Mouse (Mus musculus) lung, embryonic 14.5 days (tissue): ENCODE results near the gene Msi2. TPM values are rescaled to one million over a fixed set of nuclear protein-coding genes. Genes with fewer than 3 reads are reported as not detected.

Source experiments
- ATAC-seq: fragments of 200-750 bp; cut with Nextera tagmentation; 2 replicates; pipeline ENCODE4 v1.8.0; 2017; ENCODE audit warnings: mild to moderate bottlenecking, moderate TSS enrichment, moderate library complexity; ENCODE audit not compliant: insufficient read depth
- DNase-seq: peaks from one replicate; pipeline ENCODE4 v3.0.0-alpha.2; 2015
- H3K27ac ChIP-seq: fragments of 300-500 bp; sonication (generic); 2 replicates; pipeline ENCODE4 v1.5.1; 2014; ENCODE audit warnings: low read depth, mild to moderate bottlenecking, moderate library complexity
- H3K27me3 ChIP-seq: fragments of 300-500 bp; sonication (generic); 2 replicates; pipeline ENCODE4 v1.6.1; 2014; ENCODE audit warnings: low read length, control low read depth; ENCODE audit not compliant: insufficient read depth
- H3K36me3 ChIP-seq: fragments of 300-500 bp; sonication (generic); 2 replicates; pipeline ENCODE4 v1.6.1; 2014; ENCODE audit warnings: control low read depth; ENCODE audit not compliant: insufficient read depth
- H3K4me1 ChIP-seq: fragments of 300-500 bp; sonication (generic); 2 replicates; pipeline ENCODE4 v1.6.1; 2014; ENCODE audit warnings: antibody characterized with exemption, control low read depth; ENCODE audit not compliant: insufficient read depth
- H3K4me2 ChIP-seq: fragments of 300-500 bp; sonication (generic); 2 replicates; pipeline ENCODE4 v1.6.1; 2014; ENCODE audit warnings: mild to moderate bottlenecking
- H3K4me3 ChIP-seq: fragments of 300-500 bp; sonication (generic); 2 replicates; pipeline ENCODE4 v1.5.1; 2014; ENCODE audit warnings: low read depth, low read length
- H3K9ac ChIP-seq: fragments of 300-500 bp; sonication (generic); 2 replicates; pipeline ENCODE4 v1.6.1; 2014
- H3K9me3 ChIP-seq: fragments of 300-500 bp; sonication (generic); 2 replicates; pipeline ENCODE4 v1.6.1; 2016; ENCODE audit warnings: low read depth, low read length, control low read depth
- CTCF ChIP-seq: IDR thresholded peaks from 2 replicates; pipeline ENCODE4 v1.5.1; 2016; ENCODE audit warnings: antibody characterized with exemption, low read depth
- WGBS: fragments of 180-500 bp; shearing (Covaris S2); extraction: QIAGEN DNeasy Blood & Tissue Kit; methylation state at CpG from one replicate; pipeline ENCODE4 v1.1.7; 2014; 5-methylcytosine and 5-hydroxymethylcytosine counted together
- polyA plus RNA-seq: library from polyadenylated mRNA; unstranded; fragments of >200 nt; fragmentation: Nextera tagmentation; extraction: Ambion mirVana; gene quantifications from 2 replicates; pipeline ENCODE4 v1.2.1, GENCODE M21; 2014

The Msi2 gene
- polyA plus RNA-seq, 1 experiment from 2014 or later, result 12.7 TPM

DNA sequence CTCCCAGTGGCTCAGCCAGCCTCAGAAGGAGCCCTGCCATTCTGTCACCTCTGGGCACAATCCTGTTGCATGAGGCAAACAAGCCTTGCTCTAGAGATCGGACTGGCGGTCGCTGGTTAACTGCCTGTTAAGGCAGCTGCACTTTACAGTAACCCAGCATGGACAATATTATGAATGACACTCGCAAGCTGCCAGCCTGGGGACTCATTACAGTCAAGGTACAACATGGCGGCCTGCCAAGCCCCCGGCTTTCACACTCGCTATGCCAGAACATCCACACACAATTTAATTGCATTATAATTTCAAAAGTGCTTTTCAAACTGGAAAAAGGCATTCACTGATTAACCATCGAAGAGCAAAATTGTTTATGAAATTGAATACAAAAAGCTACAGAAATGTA, 275.0 kb downstream of the Msi2 start:
- Histone ChIP-seq H3K9me3 (no peaks in the 10 kb centered on the region), H3K4me1 (no peaks in the 10 kb centered on the region)
- ATAC-seq, result no peak

GRCm38 (mm10) chr11:88441871-88442740, 276.2 kb downstream of the Msi2 start:
- no peak overlapping the region for H3K27ac ChIP-seq
- H3K4me2 ChIP-seq, result no peak overlapping the region
- H3K9ac ChIP-seq, result no peak overlapping the region
- DNase-seq (no peak), ATAC-seq (no peak)
- no peaks in the 10 kb centered on the region for H3K4me1 ChIP-seq
- H3K4me3 ChIP-seq, result no peak overlapping the region
- no peaks in the 10 kb centered on the region for H3K9me3 ChIP-seq
- H3K36me3 ChIP-seq, result no peaks in the 10 kb centered on the region
- no peak for TF ChIP-seq CTCF
- H3K27me3 ChIP-seq, result no peaks in the 10 kb centered on the region
- 67% methylated on average over 12 of the region's 12 CpGs for WGBS

More for the DNA sequence above, 275.0 kb downstream of the Msi2 start:
- no peak overlapping the region for H3K9ac ChIP-seq
- H3K4me2 ChIP-seq, result no peak overlapping the region
- H3K4me3 ChIP-seq, result no peak overlapping the region
- TF ChIP-seq CTCF, result no peak
- no peaks in the 10 kb centered on the region for H3K27me3 ChIP-seq
- no peak overlapping the region for H3K27ac ChIP-seq
- no peak for DNase-seq
- no peaks in the 10 kb centered on the region for H3K36me3 ChIP-seq
- 71% methylated on average over 8 of the region's 8 CpGs for WGBS

DNA sequence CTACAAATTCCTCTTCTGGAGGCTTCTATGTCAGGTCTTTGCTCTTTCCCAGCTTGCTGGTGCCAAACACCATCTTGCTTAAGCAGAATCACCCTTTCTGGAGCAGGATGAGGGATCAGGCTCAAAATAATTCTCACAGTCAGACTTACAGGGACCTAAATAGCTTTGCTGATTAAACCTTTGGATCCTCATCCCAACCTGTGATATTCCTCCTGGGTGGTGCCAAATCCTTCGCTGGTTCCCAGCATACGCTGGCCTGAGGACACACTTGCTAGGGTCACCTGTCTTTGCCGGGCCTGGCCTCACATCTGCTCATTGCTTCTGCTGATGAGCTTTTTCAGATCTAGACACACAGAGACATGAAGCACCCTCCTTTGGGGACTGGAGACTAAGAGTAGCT, 279.7 kb downstream of the Msi2 start:
- no peak overlapping the region for H3K4me3 ChIP-seq
- ATAC-seq, result no peak
- H3K36me3 ChIP-seq, result no peaks in the 10 kb centered on the region
- no peaks in the 10 kb centered on the region for H3K27me3 ChIP-seq
- no peak overlapping the region for H3K9ac ChIP-seq
- H3K4me1 ChIP-seq, result no peaks in the 10 kb centered on the region
- no peak overlapping the region for H3K27ac ChIP-seq
- H3K9me3 ChIP-seq, result no peaks in the 10 kb centered on the region
- no peak overlapping the region for H3K4me2 ChIP-seq
- DNase-seq, result no peak
- 80% methylated on average over 3 of the region's 3 CpGs for WGBS
- TF ChIP-seq CTCF, result no peak

GRCm38 (mm10) chr11:88436596-88436995, 281.7 kb downstream of the Msi2 start:
- no peak overlapping the region for H3K27ac ChIP-seq
- H3K9ac ChIP-seq, result no peak overlapping the region
- WGBS, result 80% methylated on average over 2 of the region's 2 CpGs
- H3K4me2 ChIP-seq, result no peak overlapping the region
- no peaks in the 10 kb centered on the region for H3K9me3 ChIP-seq
- no peak overlapping the region for H3K4me3 ChIP-seq
- ATAC-seq (no peak), DNase-seq (no peak)
- H3K4me1 ChIP-seq, result peaks cover 4% of the 10 kb centered on the region
- no peaks in the 10 kb centered on the region for H3K27me3 ChIP-seq
- H3K36me3 ChIP-seq, result no peaks in the 10 kb centered on the region
- TF ChIP-seq CTCF, result no peak

DNA sequence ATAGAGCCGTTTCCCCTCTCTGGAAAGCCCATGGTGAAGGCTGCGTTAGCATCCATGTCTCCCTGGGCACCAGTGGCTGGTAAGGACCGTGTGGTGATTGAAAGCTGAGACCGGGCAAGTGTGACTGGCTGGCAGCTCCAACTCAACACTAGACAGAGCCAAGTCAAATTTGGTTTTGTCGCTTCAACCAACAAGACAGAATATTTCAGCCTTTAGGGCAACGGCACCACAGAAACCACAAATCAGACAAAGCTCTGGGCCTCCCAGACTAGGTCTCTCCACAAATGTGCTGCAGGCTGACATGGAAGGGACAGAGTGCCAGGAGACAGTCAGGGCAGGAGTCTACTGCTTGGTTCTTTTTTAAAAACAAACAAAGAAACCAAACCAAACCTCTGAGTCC, 282.8 kb downstream of the Msi2 start:
- Histone ChIP-seq H3K4me2 (no peak overlapping the region), H3K27ac (no peak overlapping the region), H3K4me1 (peaks cover 7% of the 10 kb centered on the region), H3K4me3 (no peak overlapping the region), H3K9me3 (no peaks in the 10 kb centered on the region), H3K9ac (no peak overlapping the region), H3K27me3 (no peaks in the 10 kb centered on the region), H3K36me3 (no peaks in the 10 kb centered on the region)
- no peak for ATAC-seq
- DNase-seq, result no peak
- 77% methylated on average over 6 of the region's 6 CpGs for WGBS
- no peak for TF ChIP-seq CTCF

GRCm38 (mm10) chr11:88431363-88432269, 286.7 kb downstream of the Msi2 start:
- Histone ChIP-seq H3K9ac (no peak overlapping the region), H3K4me1 (peaks cover 9% of the 10 kb centered on the region), H3K9me3 (no peaks in the 10 kb centered on the region), H3K4me3 (no peak overlapping the region), H3K27me3 (no peaks in the 10 kb centered on the region), H3K4me2 (no peak overlapping the region), H3K27ac (no peak overlapping the region; the same call in 1 of the 2 replicates), H3K36me3 (no peaks in the 10 kb centered on the region)
- ATAC-seq (no peak), DNase-seq (peak; percentile 68)
- TF ChIP-seq CTCF, result no peak
- 63% methylated on average over 22 of the region's 22 CpGs for WGBS

- H3K4me1 ChIP-seq, result peaks cover 18% of the 10 kb centered on the region
- no peaks in the 10 kb centered on the region for H3K27me3 ChIP-seq
- H3K9ac ChIP-seq, result no peak overlapping the region
- no peak for ATAC-seq
- H3K9me3 ChIP-seq, result no peaks in the 10 kb centered on the region
- H3K4me3 ChIP-seq, result no peak overlapping the region
- H3K27ac ChIP-seq, result no peak overlapping the region
- H3K36me3 ChIP-seq, result no peaks in the 10 kb centered on the region
- no peak for TF ChIP-seq CTCF
- DNase-seq, result no peak
- WGBS, result 87% methylated on average over 8 of the region's 8 CpGs
- no peak overlapping the region for H3K4me2 ChIP-seq
Measured at GRCm38 (mm10) chr11:88430292-88430691, 288.0 kb downstream of the Msi2 start.
